Mouse (Mus musculus): ENCODE measurements at regions not wholly inside any gene's neighbourhood (a gene's known extent, or its start where the extent isn't known, plus 50 kb on each side); places are given as distances from the start of the nearest gene placed in this dataset.

GRCm38 (mm10) chr1:88608826-88609225 is 93.2 kb downstream of the Arl4c start:
- intact Hi-C loops (cut with DNase I): no loop called here
- no peak for DNase-seq
- H3K79me2 ChIP-seq (replicated peaks; ENCODE audit: control insufficient read depth, insufficient read depth, low read length): no peaks in the 10 kb centered on the region
- no peak overlapping the region for H3K27ac ChIP-seq
- H3K9ac ChIP-seq (ENCODE audit: low read depth, low read length): no peak overlapping the region
- TF ChIP-seq CTCF (IDR thresholded peaks at IDR 0.05) (no peak), POLR2A (IDR thresholded peaks at IDR 0.05; ENCODE audit: insufficient read depth, low read depth, low read length) (no peak), EP300 (IDR thresholded peaks at IDR 0.05; ENCODE audit: insufficient read depth, low read depth, low read length) (no peak)
- H3K4me3 ChIP-seq: no peak overlapping the region
- WGBS: 64% methylated on average over 8 of the region's 8 CpGs
- no peaks in the 10 kb centered on the region for H3K36me3 ChIP-seq (ENCODE audit: control insufficient read depth, insufficient read depth, low read length)
- no peaks in the 10 kb centered on the region for H3K27me3 ChIP-seq (ENCODE audit: control insufficient read depth, insufficient read depth, low read length)
- H3K4me1 ChIP-seq (ENCODE audit: control insufficient read depth, insufficient read depth, low read length): no peaks in the 10 kb centered on the region

- H3K79me2 ChIP-seq (replicated peaks; ENCODE audit: control insufficient read depth, insufficient read depth, low read length): no peaks in the 10 kb centered on the region
- no peaks in the 10 kb centered on the region for H3K4me1 ChIP-seq (ENCODE audit: control insufficient read depth, insufficient read depth, low read length)
- no peak overlapping the region for H3K9ac ChIP-seq (ENCODE audit: low read depth, low read length)
- 62% methylated on average over 8 of the region's 8 CpGs for WGBS
- H3K27ac ChIP-seq: no peak overlapping the region
- TF ChIP-seq CTCF (IDR thresholded peaks at IDR 0.05): no peak
- TF ChIP-seq POLR2A (IDR thresholded peaks at IDR 0.05; ENCODE audit: insufficient read depth, low read depth, low read length): no peak
- TF ChIP-seq EP300 (IDR thresholded peaks at IDR 0.05; ENCODE audit: insufficient read depth, low read depth, low read length): no peak
- H3K36me3 ChIP-seq (ENCODE audit: control insufficient read depth, insufficient read depth, low read length): no peaks in the 10 kb centered on the region
- no peaks in the 10 kb centered on the region for H3K27me3 ChIP-seq (ENCODE audit: control insufficient read depth, insufficient read depth, low read length)
- no peak for DNase-seq
- no peak overlapping the region for H3K4me3 ChIP-seq
- intact Hi-C loops (cut with DNase I): no loop called here
Measured at GRCm38 (mm10) chr1:88608236-88608635, 93.8 kb downstream of the Arl4c start.

- H3K27ac ChIP-seq: no peak overlapping the region
- H3K36me3 ChIP-seq (ENCODE audit: control insufficient read depth, insufficient read depth, low read length): no peaks in the 10 kb centered on the region
- 69% methylated on average over 14 of the region's 14 CpGs for WGBS
- intact Hi-C loops (cut with DNase I): no loop called here
- H3K9ac ChIP-seq (ENCODE audit: low read depth, low read length): no peak overlapping the region
- H3K4me3 ChIP-seq: no peak overlapping the region
- no peaks in the 10 kb centered on the region for H3K4me1 ChIP-seq (ENCODE audit: control insufficient read depth, insufficient read depth, low read length)
- no peak for DNase-seq
- H3K27me3 ChIP-seq (ENCODE audit: control insufficient read depth, insufficient read depth, low read length): no peaks in the 10 kb centered on the region
- TF ChIP-seq CTCF (IDR thresholded peaks at IDR 0.05): no peak
- no peaks in the 10 kb centered on the region for H3K79me2 ChIP-seq (replicated peaks; ENCODE audit: control insufficient read depth, insufficient read depth, low read length)
Measured at GRCm38 (mm10) chr1:88605616-88606190, 95.8 kb upstream of the Glrp1 start.

- H3K4me1 ChIP-seq (ENCODE audit: control insufficient read depth, insufficient read depth, low read length): no peaks in the 10 kb centered on the region
- no peak for TF ChIP-seq EP300 (IDR thresholded peaks at IDR 0.05; ENCODE audit: insufficient read depth, low read depth, low read length)
- TF ChIP-seq POLR2A (IDR thresholded peaks at IDR 0.05; ENCODE audit: insufficient read depth, low read depth, low read length): no peak
- no peak for TF ChIP-seq CTCF (IDR thresholded peaks at IDR 0.05)
- no peak for DNase-seq
- intact Hi-C loops (cut with DNase I): no loop called here
- H3K4me3 ChIP-seq: no peak overlapping the region
- H3K79me2 ChIP-seq (replicated peaks; ENCODE audit: control insufficient read depth, insufficient read depth, low read length): no peaks in the 10 kb centered on the region
- H3K36me3 ChIP-seq (ENCODE audit: control insufficient read depth, insufficient read depth, low read length): no peaks in the 10 kb centered on the region
- H3K27me3 ChIP-seq (ENCODE audit: control insufficient read depth, insufficient read depth, low read length): no peaks in the 10 kb centered on the region
- no peak overlapping the region for H3K9ac ChIP-seq (ENCODE audit: low read depth, low read length)
- no peak overlapping the region for H3K27ac ChIP-seq
- WGBS: 72% methylated on average over 3 of the region's 3 CpGs
Measured at GRCm38 (mm10) chr1:88602241-88602640, 92.4 kb upstream of the Glrp1 start.

- Histone ChIP-seq H3K27me3 (ENCODE audit: control insufficient read depth, insufficient read depth, low read length) (no peaks in the 10 kb centered on the region), H3K79me2 (replicated peaks; ENCODE audit: control insufficient read depth, insufficient read depth, low read length) (no peaks in the 10 kb centered on the region), H3K9ac (ENCODE audit: low read depth, low read length) (no peak overlapping the region), H3K36me3 (ENCODE audit: control insufficient read depth, insufficient read depth, low read length) (no peaks in the 10 kb centered on the region), H3K27ac (no peak overlapping the region), H3K4me1 (ENCODE audit: control insufficient read depth, insufficient read depth, low read length) (no peaks in the 10 kb centered on the region), H3K4me3 (no peak overlapping the region)
- no peak for TF ChIP-seq CTCF (IDR thresholded peaks at IDR 0.05)
- intact Hi-C loops (cut with DNase I): no loop called here
- no peak for DNase-seq
- 85% methylated on average over 8 of the region's 8 CpGs for WGBS
Measured at GRCm38 (mm10) chr1:88601801-88602200, 91.9 kb upstream of the Glrp1 start.

GRCm38 (mm10) chr1:88600145-88600544 is 90.3 kb upstream of the Glrp1 start:
- TF ChIP-seq EP300 (IDR thresholded peaks at IDR 0.05; ENCODE audit: insufficient read depth, low read depth, low read length): no peak
- TF ChIP-seq CTCF (IDR thresholded peaks at IDR 0.05): no peak
- no peak for TF ChIP-seq POLR2A (IDR thresholded peaks at IDR 0.05; ENCODE audit: insufficient read depth, low read depth, low read length)
- intact Hi-C loops (cut with DNase I): no loop called here
- Histone ChIP-seq H3K9ac (ENCODE audit: low read depth, low read length) (no peak overlapping the region), H3K27me3 (ENCODE audit: control insufficient read depth, insufficient read depth, low read length) (no peaks in the 10 kb centered on the region), H3K4me1 (ENCODE audit: control insufficient read depth, insufficient read depth, low read length) (no peaks in the 10 kb centered on the region), H3K4me3 (no peak overlapping the region), H3K79me2 (replicated peaks; ENCODE audit: control insufficient read depth, insufficient read depth, low read length) (no peaks in the 10 kb centered on the region), H3K36me3 (ENCODE audit: control insufficient read depth, insufficient read depth, low read length) (no peaks in the 10 kb centered on the region), H3K27ac (no peak overlapping the region)
- no peak for DNase-seq
- WGBS: 70% methylated on average over 1 of the region's 1 CpGs

All from heart, adult 2 months (tissue).